Mouse (Mus musculus) spleen, adult 18-20 months (tissue): ENCODE measurements around the gene Ly6c2.
"Not testable (repeated sequence)": the region's sequence is repeated elsewhere in the genome, so short reads cannot be mapped to it uniquely, and the experiment has no call there.

Source experiments
- DNase-seq, 2 experiments: peaks; one replicate each; pipeline ENCODE4 v3.0.0; 2022; ENCODE audit warnings: mixed read lengths in 2 of 2

Ly6c2 gene

DNA sequence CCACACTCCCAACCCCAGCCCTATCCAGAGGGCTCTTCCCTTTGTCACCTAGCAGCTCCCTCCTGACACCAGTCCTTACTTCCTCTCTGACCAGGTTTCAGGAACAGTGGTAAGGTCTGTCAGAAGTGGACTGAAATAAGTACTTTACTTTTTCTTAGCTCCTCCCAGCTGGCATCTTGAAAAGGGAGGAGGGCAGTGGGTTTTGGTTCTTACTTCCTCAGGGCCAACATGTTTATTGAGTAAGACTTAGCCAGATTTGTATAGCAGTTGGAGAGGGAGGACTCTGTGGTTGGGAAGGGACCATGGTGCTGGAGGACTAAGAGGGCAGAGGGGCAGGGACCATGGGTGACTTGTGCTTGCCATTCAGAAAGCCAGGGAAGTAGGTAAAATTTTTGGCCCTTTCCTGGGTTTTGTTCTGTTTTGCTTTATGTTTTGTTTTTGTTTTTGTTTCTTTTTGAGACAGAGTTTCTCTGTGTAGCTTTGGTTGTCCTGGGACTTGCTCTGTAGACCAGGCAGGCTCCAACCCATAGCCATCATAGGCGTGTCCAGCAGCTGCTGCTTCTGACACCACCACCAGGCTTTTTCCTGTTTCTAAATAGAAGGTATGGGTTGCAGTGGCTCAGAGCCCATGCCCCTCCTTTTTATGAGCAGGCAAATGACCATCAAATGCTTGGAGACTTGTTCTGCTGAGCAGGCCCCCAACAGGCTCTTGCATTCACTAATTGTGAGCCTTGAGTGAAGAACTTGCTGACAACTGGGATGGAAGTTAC, at the start of gene Ly6c2:
Gene Ly6c2, minus strand, starts transcription at position 110 of the 770 bp plus-strand sequence.
- not testable (repeated sequence) for DNase-seq

DNA sequence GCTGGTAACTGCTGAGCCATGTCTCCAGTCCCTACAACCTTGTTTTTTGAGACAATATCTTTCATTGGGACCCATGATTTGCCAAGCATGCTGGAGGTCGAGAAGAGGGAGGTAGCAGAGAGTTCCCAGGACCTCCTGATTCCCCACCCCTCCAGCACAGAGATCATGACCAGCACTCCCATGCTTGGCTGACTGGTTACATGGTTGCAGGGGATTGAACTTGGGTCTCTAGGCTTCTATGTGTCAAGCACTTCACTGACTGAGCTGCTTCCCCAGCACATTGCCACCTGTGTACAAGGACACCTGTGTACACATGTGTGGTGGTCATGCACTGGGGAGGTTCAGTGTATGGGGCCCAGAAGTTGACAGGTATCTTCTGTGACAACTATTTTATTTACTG, 45.9 kb upstream of the Ly6c2 start:
- DNase-seq, result no peak

DNA sequence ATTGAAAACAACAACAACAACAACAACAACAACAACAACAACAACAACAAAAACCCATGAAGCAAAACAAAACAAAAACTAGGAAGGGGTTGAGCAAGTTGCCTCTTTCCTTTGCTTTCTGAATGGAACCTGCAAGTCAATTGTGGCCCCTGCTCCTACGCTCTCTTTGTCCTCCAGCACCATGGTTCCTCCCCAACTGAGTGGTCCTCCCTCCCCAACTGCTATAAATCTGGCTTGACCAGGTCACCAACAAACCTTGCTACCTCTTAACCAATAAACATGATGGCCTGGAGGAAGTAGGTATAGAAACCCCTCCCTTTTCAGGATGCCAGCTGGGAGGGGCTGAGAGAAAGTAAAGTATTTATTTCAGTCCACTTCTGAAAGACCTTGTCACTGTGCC, 43.2 kb upstream of the Ly6c2 start, which contains the start of gene Ly6g:
Gene Ly6g, plus strand, starts transcription at position 301 of the 400 bp plus-strand sequence.
- no peak for DNase-seq

DNA sequence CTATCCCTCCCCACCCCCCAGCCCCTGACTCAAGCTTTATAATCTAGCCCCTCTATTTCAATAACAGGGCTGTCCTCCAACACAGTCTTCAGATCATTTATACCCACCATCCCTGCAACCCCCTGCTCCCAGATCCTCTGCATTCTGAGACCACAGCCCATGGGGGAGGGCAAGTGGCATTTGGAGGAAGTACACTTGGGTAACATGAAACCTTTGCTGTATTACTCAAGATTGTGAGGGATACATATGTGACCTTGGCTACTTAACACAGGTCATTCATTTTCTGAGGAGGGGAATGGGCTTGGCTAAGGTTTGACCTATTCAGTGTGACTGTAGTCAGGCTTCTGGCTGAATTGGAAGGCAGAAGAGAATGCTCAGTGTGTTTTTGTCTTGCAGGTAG, 41.3 kb upstream of the Ly6c2 start:
- DNase-seq, result no peak

DNA sequence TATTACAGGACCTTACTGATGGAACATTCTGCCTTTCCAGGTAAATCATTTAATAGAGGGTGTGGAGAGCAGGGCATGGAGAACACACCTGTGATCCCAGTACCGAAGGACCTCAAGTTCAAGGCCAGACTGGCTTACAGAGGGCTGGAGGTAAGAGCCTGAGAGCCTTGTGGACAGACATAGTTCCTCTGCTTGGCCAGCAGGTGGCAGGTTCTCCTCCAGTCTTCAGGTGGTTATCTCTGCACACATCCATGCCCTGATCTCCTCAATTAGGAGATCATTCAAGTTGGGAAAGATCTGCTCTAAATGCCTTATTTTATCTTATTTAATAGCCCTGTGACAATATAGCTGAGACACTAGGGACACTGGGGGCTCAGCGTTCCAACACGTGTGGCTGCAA, 32.0 kb upstream of the Ly6c2 start:
- DNase-seq, result peak in 1 of 2 experiments; percentile 9

DNA sequence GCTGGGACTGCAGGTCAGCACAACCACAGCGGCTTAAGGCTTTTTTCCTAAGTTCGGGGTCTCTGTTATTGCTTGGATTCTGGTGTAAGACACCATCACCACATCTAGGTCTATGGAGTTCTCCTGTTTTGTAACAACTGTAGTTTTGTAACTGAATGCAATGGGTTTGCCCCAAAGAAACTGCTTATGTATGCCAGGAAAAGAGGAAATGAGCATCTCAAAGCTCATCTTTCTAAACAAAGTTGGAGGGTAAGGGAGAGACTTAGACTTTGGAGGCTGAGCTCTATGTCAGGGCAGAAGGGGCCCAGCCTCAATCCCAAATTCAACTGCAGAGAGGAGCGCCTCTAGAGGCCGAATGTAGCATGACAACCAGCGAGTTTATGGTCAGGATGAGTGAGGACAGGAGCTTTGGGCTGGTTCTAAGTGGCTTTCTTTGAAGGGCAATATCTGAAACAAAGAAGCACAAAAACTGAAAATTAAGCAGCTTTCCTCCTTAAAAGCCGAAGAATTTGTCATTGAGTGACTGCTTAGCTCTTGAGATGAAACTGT, 30.1 kb upstream of the Ly6c2 start:
- DNase-seq, result peak; percentile 12 to 55

DNA sequence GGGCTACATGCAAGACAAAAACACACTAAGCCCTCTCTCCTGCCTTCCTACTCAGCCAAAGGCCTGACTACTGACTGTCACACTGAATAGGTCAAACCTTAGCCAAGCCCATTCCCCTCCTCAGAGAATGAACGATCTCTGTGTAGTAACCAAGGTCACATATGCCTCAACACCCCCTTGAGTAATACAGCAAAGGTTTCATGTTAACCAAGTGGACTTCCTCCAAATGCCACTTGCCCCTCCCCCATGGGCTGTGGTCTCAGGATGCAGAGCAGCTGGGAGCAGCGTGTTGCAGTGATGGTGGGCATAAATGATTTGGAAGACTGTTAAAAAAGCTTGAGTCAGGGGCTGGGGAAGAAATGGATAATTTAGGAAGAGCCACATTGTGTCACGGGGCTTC, 26.0 kb upstream of the Ly6c2 start:
- DNase-seq, result not testable (repeated sequence)

DNA sequence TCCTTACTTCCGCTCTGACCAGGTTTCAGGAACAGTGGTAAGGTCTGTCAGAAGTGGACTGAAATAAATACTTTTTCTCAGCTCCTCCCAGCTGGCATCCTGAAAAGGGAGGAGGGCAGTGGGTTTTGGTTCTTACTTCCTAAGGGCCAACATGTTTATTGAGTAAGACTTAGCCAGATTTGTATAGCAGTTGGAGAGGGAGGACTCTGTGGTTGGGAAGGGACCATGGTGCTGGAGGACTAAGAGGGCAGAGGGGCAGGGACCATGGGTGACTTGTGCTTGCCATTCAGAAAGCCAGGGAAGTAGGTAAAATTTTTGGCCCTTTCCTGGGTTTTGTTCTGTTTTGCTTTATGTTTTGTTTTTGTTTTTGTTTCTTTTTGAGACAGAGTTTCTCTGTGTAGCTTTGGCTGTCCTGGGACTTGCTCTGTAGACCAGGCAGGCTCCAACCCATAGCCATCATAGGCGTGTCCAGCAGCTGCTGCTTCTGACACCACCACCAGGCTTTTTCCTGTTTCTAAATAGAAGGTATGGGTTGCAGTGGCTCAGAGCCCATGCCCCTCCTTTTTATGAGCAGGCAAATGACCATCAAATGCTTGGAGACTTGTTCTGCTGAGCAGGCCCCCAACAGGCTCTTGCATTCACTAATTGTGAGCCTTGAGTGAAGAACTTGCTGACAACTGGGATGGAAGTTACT, 23.5 kb upstream of the Ly6c2 start:
- not testable (repeated sequence) for DNase-seq

DNA sequence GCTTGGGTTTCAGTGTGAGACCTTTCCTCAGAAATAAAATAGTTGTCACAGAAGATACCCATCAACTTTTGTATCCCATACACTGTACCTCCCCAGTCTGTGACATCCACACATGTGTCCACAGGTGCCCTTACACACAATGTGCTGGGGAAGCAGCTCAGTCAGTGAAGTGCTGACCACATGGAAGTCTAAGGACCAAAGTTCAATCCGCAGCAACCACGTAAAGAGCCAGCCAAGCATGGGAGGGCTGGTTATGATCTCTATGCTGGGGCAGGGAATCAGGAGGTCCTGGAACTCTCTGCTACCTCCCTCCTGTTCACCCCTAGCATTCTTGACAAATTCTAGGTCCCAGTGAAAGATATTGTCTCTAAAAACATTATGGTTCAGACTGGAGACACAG, 20.6 kb upstream of the Ly6c2 start:
- not testable (repeated sequence) for DNase-seq

DNA sequence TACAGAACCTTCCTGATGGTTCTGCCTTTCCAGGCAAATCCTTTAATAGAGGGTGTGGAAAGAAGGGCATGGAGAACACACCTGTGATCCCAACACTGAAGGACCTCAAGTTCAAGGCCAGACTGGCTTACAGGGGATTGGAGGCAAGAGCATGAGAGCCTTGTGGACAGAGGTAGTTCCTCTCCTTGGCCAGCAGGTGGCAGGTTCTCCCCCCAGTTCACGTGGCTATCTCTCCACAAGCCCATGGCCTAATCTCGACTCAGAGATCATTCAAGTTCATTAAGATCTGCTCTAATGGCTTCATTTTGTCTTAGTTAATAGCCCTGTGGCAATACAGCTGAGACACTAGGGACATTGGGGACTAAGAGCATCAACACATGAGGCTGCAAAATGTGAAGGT, 8.3 kb upstream of the Ly6c2 start:
- peak; percentile 14 to 33 for DNase-seq

DNA sequence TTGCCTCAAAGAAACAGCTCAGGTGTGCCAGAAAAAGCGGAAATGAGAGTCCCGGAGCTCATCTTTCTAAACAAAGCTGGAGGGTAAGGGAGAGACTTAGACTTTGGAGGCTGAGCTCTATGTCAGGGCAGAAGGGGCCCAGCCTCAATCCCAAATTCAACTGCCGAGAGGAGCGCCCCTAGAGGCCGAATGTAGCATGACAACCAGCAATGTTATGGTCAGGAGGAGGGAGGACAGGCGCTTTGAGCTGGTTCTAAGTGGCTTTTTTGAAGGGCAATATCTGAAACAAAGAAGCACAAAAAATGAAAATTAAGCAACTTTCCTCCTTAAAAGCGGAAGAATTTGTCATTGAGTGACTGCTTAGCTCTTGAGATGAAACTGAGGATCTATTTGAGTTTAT, 7.0 kb upstream of the Ly6c2 start:
- DNase-seq, result peak; percentile 38 to 70

DNA sequence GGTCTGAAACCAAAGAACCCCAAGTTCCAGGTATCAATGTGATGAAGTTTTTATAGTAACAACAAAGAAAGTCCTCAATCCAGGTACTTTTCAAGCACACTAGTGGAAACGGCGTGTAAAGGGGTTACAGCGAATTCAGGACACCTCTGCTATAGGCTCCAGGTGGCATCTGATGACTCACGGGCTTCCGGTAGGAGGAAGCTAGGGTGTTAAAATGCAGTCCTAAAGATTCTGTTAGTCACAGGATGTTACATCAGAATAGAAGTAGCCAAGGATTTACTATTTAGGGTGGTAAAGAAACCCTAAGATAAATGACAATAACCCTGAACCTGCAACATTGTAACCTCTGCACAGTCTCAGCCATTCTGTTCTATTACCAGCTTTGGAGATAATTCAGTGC, 5.7 kb upstream of the Ly6c2 start:
- DNase-seq, result not testable (repeated sequence)

DNA sequence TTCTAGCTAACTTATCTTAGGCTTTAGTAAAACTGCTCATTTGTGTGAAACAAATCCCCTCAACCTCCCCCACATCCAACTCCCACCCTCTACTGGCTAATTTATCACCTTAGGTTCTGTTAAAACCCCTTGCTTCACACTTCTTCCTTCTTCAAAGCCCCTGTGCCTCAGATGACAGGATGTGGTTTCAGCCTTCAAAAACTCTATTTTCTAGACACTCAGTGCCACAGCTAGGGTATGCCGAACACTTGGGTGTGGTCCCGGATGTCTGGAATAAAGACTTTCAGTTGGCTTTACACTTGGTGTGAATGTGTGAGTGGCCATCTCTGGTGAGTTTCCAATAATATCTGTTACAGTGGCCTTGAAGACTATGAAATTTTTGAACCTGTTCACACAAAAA, 4.8 kb upstream of the Ly6c2 start:
- DNase-seq, result peak; percentile 20 to 30

DNA sequence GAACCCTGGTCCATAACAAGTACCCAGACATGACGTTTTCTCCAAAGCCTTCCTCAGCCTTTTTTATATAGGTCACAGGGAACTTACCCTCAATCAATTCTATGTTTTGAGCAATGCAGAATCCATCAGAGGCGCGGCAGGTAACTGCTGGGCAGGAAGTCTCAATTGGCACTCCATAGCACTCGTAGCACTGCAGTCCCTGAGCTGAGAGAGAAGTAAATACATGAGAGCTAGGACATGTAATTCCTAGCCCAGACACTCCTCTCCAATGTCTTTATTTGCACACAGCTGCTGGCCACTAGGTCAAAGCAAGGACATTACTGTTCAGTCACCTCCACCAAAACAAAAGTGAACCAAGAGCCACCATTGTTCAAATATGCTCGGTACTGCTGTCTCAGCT, 1.3 kb downstream of the Ly6c2 start:
- DNase-seq, result not testable (repeated sequence)

DNA sequence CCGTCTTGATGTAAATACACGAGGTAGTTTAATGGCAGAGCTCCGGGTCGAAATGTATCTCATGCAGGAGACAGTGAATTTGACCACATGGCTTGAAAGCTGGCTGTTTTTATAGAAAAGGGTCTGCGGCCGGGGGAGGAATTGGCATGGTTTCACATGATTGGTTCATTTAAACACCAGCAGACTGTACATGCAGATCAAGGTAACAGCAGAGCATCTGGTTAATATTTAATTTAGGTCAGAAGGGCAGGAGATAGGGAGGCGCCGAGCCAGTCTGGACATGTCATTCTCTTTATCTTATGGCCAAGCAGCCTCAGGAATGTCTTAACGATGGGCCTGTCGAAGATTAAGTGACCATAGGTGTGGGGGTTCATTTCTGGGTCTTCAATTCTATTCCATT, 12.5 kb downstream of the Ly6c2 start:
- DNase-seq, result no peak

DNA sequence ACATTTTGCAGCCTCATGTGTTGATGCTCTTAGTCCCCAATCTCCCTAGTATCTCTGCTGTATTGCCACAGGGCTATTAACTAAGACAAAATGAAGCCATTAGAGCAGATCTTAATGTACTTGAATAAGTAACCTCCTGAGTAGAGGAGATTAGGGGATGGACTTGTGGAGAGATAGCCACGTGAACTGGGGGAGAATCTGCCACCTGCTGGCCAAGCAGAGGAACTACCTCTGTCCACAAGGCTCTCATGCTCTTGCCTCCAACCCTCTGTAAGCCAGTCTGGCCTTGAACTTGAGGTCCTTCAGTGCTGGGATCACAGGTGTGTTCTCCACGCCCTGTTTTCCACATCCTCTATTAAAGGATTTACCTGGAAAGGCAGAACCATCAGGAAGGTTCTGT, 23.7 kb downstream of the Ly6c2 start:
- not testable (repeated sequence) for DNase-seq

DNA sequence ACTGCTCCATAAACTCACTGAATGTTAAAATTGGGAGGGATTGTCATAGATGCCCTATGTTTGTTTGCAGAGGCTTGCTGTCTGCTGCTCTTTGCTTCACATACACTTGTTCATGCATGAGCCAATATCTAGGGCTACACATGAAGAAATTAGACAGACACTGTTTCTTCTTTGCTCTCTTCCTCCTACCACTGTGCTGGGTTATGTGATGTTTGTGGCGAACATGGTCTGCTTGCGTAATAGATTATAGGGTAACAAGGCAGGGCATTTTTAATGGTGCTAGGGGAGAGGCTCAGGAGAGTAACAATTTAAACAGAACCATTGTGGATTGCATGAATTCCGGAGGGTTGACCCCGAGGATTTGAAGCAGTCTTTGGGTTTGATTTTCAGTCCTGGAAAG, 41.8 kb downstream of the Ly6c2 start:
- DNase-seq, result no peak

DNA sequence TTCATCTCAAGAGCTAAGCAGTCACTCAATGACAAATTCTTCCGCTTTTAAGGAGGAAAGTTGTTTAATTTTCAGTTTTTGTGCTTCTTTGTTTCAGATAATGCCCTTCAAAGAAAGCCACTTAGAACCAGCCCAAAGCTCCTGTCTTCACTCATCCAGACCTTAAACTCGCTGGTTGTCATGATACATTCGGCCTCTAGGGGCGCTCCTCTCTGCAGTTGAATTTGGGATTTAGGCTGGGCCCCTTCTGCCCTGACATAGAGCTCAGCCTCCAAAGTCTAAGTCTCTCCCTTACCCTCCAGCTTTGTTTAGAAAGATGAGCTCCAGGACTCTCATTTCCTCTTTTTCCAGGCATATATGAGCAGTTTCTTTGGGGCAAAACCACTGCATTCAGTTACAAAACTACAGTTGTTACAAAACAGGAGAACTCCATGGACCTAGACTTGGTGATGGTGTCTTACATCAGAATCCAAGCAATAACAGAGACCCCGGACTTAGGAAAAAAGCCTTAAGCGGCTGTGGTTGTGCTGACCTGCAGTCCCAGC, 49.7 kb downstream of the Ly6c2 start:
- DNase-seq, result peak; percentile 44 to 81

DNA sequence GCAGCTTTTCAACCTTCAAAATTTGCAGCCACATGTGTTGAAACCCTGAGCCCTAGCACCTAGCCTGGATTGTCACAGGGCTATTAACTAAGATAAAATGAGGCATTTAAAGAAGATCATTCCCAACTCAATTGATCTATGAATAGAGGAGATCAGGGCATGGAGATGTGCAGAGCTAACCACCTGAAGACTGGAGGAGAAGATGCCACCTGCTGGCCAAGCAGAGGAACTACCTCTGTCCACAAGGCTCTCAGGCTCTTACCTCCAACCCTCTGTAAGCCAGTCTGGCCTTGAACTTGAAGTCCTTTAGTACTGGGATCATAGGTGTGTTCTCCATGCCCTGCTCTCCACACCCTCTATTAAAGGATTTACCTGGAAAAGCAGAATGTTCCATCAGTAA, 51.3 kb downstream of the Ly6c2 start:
- DNase-seq, result peak; percentile 29 to 42
